Mouse (Mus musculus): Measurements from ENCODE around the gene Car11.

The Car11 gene

GRCm38 (mm10) chr7:45711316-45712021, 11.8 kb downstream of the Car11 start:
- DNase-seq: peak; percentile 22 to 46

DNA sequence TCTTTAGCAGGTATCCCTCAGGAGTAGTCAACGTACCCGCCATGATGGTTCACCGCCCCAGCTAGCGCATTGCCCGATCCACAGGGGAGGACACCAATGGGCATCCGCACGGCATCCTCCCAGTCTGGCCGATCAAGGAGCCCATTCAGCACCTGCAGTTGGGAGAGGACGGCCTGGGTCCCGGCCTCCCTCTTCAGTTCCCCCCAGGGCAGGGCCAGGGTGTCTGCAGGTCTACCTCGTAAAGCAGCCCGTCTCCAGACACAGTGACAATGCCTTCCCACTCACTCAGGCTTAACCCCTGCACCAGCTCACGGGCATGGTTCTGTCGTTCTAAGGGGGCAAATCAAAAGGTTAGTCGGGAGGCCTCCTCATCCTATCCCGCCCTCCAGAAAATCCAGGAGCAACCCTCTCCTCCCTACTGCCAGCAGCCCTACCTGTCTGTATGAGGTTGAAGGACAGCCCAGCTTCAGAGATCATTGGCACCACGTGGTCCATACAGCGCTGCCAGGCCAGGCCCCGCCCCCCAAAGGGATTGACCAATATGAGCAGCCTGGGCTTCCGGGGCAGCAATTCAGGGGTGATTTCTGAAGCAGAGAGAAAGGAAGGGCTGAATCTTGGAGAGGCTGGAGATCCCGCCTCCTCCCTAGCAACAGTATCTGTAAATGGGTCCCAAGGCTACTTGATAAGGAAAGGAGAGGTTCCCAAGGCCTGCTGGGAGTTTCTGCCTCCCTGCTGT, 12.5 kb downstream of the Car11 start:
- peak; percentile 39 to 69 for DNase-seq

DNA sequence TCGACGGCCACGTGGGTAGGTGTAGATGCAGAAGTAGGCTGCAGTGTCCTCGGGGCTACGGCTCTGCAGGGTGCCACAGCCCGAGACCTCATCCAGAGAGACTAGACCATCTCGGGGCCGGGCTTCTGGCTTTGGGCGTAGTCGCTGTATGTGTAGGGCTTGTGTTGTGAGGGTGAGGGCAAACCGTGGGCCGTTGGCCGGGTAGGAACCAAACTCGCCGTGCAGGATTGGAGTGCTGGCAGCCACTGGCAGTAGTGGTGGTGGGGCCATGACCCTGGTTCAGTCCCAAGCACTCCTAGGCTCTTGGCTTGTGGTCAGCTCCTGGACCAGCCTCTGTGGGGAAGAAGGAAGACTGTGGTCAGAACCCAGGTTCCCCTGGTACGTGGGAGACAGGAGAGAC, 13.8 kb downstream of the Car11 start:
- DNase-seq: peak in 1 of 2 experiments; percentile 35

- no peak for DNase-seq
These were observed 14.4 kb downstream of the Car11 start for GRCm38 (mm10) chr7:45713881-45714520.

GRCm38 (mm10) chr7:45714630-45715089, 15.0 kb downstream of the Car11 start:
- peak in 1 of 2 experiments; percentile 29 for DNase-seq

GRCm38 (mm10) chr7:45715090-45715708, 15.6 kb downstream of the Car11 start, which contains the start of gene Rpl18:
Rpl18 (plus strand) TSS chr7:45715457.
- peak; percentile 99 for DNase-seq

GRCm38 (mm10) chr7:45715741-45716459, 16.3 kb downstream of the Car11 start:
- no peak for DNase-seq

GRCm38 (mm10) chr7:45716460-45716857, 16.8 kb downstream of the Car11 start:
- DNase-seq: no peak

GRCm38 (mm10) chr7:45716952-45717917, 17.6 kb downstream of the Car11 start:
- peak in 1 of 2 experiments; percentile 15 for DNase-seq

GRCm38 (mm10) chr7:45717918-45718297, 18.3 kb downstream of the Car11 start, which contains the start of gene Sphk2:
Sphk2 (minus strand) TSS chr7:45718002.
- peak; percentile 99 for DNase-seq

GRCm38 (mm10) chr7:45718331-45718730, 18.7 kb downstream of the Car11 start:
- DNase-seq: no peak

- DNase-seq: no peak
These were observed 19.5 kb downstream of the Car11 start for GRCm38 (mm10) chr7:45719180-45719579.

DNA sequence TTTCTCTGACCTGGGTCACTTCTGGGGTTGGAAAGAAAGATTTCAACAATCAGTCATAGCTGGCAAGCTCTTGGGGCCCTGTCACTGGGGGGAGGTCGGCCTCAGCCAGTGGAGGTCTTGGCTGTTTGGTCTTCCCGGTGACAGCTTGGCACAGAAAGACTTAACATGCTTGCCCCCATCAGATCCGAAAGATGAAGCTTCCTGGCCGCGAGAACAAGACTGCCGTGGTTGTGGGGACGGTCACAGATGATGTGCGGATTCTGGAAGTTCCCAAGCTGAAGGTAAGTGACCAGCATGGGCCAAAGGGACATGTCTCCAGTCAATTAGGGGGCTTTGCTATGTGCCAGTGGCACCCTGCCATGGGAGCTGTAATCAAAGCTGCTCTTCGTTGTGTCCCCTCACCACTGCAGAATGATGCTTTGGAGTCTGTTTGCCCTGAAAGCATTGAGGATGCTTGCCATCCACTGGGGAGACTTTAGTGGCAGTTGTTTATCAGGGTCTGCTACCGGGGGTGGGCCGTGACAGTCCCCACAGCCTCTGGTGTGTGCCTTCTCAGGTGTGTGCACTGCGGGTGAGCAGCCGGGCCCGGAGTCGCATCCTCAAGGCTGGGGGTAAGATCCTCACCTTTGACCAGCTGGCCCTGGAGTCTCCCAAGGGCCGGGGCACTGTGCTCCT, 20.2 kb downstream of the Car11 start:
- peak in 1 of 2 experiments; percentile 25 for DNase-seq

DNA sequence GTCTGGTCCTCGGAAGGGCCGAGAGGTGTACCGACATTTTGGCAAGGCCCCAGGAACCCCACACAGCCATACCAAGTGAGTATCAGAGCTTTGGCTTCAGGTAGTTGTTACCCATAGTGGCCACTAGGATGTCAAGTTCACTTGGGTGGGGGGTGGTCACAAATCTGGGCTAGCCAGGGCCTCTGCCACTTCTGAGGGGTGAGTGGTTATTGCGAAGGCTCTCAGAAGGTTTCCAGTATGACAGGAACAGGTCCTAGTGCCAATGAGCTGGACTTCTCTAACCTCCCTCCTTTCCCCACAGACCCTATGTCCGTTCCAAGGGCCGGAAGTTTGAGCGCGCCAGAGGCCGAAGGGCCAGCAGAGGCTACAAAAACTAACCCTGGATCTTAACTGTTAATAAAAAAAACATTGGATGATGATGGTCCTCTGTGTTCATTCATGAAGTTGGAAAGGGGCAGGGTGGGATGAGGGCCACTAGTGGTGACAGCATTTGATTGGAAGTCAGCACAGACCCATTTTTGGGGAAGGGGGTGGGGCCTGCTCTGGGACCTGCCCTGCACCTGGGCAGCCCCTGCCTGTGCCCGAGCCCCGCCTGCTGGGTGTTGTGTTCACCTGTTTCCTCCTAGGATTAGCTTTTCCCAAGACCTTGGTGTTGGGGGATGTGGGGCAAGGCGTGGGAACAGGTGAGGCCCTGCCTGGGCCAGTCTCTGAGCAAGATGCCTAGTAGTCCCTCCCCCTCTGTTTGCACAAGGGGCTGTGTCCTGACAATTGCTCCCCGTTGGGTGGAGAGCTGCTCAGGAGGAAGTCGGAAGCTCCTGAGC, 21.0 kb downstream of the Car11 start, which contains the start of gene Fam83e:
TSS of gene Fam83e (plus strand) at position 800 of the 821 bp plus-strand sequence.
- peak; percentile 20 to 52 for DNase-seq

DNA sequence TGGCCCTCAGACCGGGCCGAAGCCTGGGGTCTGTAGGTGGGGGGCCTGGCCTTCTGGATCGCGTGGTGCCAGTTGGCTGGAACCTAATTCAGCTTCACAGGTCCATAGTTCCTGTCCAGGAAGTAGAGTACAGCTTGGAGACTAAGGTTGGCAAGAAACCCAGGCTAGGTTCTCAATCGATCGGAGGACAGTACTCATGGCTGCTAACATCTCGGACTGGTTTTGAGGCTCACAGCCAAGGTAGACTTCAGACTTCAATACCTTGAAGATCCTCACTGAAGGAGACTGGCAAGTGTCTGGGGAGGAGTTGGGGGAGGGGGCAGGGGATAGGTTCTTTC, 21.6 kb downstream of the Car11 start:
- DNase-seq: no peak

GRCm38 (mm10) chr7:45721642-45722347, 22.2 kb downstream of the Car11 start:
- peak; percentile 68 to 72 for DNase-seq

GRCm38 (mm10) chr7:45722348-45722713, 22.7 kb downstream of the Car11 start:
- peak; percentile 60 to 66 for DNase-seq

DNA sequence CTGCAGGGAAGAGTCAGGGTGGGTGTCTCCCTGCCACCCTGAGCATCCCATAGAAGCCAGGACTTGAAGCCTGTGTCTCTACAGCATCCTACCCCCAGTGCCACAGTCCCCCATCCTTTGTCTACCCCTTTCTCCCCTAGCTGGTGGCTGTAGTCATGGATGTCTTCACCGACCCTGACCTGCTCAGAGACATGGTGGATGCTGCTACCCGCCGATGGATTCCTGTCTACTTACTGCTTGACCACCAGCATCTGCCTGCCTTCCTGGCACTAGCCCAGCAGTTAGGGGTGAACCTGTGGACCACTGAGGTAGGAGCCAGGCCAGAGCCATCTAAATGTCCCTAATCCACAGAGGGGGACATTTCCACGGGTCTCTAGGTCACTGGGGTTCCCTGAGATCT, 23.7 kb downstream of the Car11 start:
- DNase-seq: no peak

GRCm38 (mm10) chr7:45723781-45724180, 24.1 kb downstream of the Car11 start:
- no peak for DNase-seq
